Mouse (Mus musculus) hindbrain, embryonic 12.5 days (tissue): ENCODE data around the gene Vpreb3. TPM values are rescaled to one million over a fixed set of nuclear protein-coding genes. Genes with fewer than 3 reads are reported as not detected.

Experiments
- ATAC-seq: fragments of 200-750 bp; cut with Nextera tagmentation; 2 replicates; pipeline ENCODE4 v1.8.0; 2017; ENCODE audit warnings: moderate TSS enrichment; ENCODE audit not compliant: low FRiP score
- H3K27ac ChIP-seq: fragments of 300-500 bp; sonication (generic); 2 replicates; pipeline ENCODE4 v1.5.1; 2016; ENCODE audit warnings: mild to moderate bottlenecking
- H3K27me3 ChIP-seq: fragments of 300-500 bp; sonication (generic); 2 replicates; pipeline ENCODE4 v1.6.1; 2016; ENCODE audit warnings: mild to moderate bottlenecking
- H3K36me3 ChIP-seq: fragments of 300-500 bp; sonication (generic); 2 replicates; pipeline ENCODE4 v1.6.1; 2016; ENCODE audit warnings: mild to moderate bottlenecking
- H3K4me1 ChIP-seq: fragments of 300-500 bp; sonication (generic); 2 replicates; pipeline ENCODE4 v1.6.1; 2016
- H3K4me2 ChIP-seq: fragments of 300-500 bp; sonication (generic); replicated peaks from 2 replicates; pipeline ENCODE4 v1.6.1; 2016; ENCODE audit warnings: mild to moderate bottlenecking
- H3K4me3 ChIP-seq: fragments of 300-500 bp; sonication (generic); 2 replicates; pipeline ENCODE4 v1.5.1; 2016; ENCODE audit warnings: mild to moderate bottlenecking
- H3K9ac ChIP-seq: fragments of 300-500 bp; sonication (generic); 2 replicates; pipeline ENCODE4 v1.6.1; 2016; ENCODE audit warnings: mild to moderate bottlenecking, moderate library complexity
- H3K9me3 ChIP-seq: fragments of 300-500 bp; sonication (generic); replicated peaks from 2 replicates; pipeline ENCODE4 v1.6.1; 2016; ENCODE audit warnings: mild to moderate bottlenecking
- WGBS: fragments of 180-500 bp; shearing (Covaris S2); methylation state at CpG from one replicate; pipeline ENCODE4 v1.1.7; 2016; 5-methylcytosine and 5-hydroxymethylcytosine counted together
- polyA plus RNA-seq: library from polyadenylated mRNA; unstranded; fragments of >200 nt; fragmentation: Nextera tagmentation; extraction: Ambion mirVana; gene quantifications from 2 replicates; pipeline ENCODE4 v1.2.1, GENCODE M21; 2016

Gene Vpreb3
- polyA plus RNA-seq, 1 experiment from 2014 or later = 0.98 TPM

GRCm38 (mm10) chr10:75949053-75950045 is 6.5 kb downstream of the Vpreb3 start:
- peaks cover 32% of the 10 kb centered on the region for H3K27me3 ChIP-seq

GRCm38 (mm10) chr10:75950791-75951210 is 7.9 kb downstream of the Vpreb3 start:
- H3K27me3 ChIP-seq = peaks cover 35% of the 10 kb centered on the region

More at GRCm38 (mm10) chr10:75949053-75950045, 6.5 kb downstream of the Vpreb3 start:
- no peaks in the 10 kb centered on the region for H3K9me3 ChIP-seq
- H3K36me3 ChIP-seq = no peaks in the 10 kb centered on the region
- no peak overlapping the region for H3K9ac ChIP-seq
- no peak overlapping the region for H3K4me2 ChIP-seq
- no peak overlapping the region for H3K4me3 ChIP-seq
- H3K4me1 ChIP-seq = peaks cover 11% of the 10 kb centered on the region
- WGBS = 81% methylated on average over 22 of the region's 22 CpGs
- ATAC-seq = no peak
- H3K27ac ChIP-seq = no peak overlapping the region

GRCm38 (mm10) chr10:75951424-75952050 is 8.7 kb downstream of the Vpreb3 start:
- Histone ChIP-seq H3K27ac (no peak overlapping the region), H3K4me1 (peaks cover 10% of the 10 kb centered on the region), H3K4me3 (peak overlapping the region; percentile 38), H3K9ac (peak overlapping the region; percentile 63), H3K9me3 (no peaks in the 10 kb centered on the region), H3K4me2 (peak overlapping the region; percentile 79), H3K27me3 (peaks cover 35% of the 10 kb centered on the region), H3K36me3 (no peaks in the 10 kb centered on the region)
- WGBS = 5% methylated on average over 13 of the region's 13 CpGs
- ATAC-seq = no peak

More at GRCm38 (mm10) chr10:75950791-75951210, 7.9 kb downstream of the Vpreb3 start:
- H3K27ac ChIP-seq = no peak overlapping the region
- H3K4me1 ChIP-seq = peaks cover 10% of the 10 kb centered on the region
- peak overlapping the region; percentile 38 for H3K4me3 ChIP-seq
- H3K36me3 ChIP-seq = no peaks in the 10 kb centered on the region
- peak overlapping the region; percentile 79 for H3K4me2 ChIP-seq
- H3K9me3 ChIP-seq = no peaks in the 10 kb centered on the region
- whole genome bisulfite sequencing = 3% methylated on average over 23 of the region's 23 CpGs
- ATAC-seq = peak; percentile 61
- H3K9ac ChIP-seq = peak overlapping the region; percentile 63

GRCm38 (mm10) chr10:75954381-75954811 is 11.5 kb downstream of the Vpreb3 start, which contains the start of gene Gm5134:
Gene Gm5134 (plus strand): TSS chr10:75954514.
- no peak for ATAC-seq
- H3K9me3 ChIP-seq = no peaks in the 10 kb centered on the region
- no peak within 1 kb of the TSS for H3K9ac ChIP-seq
- no peaks in the 10 kb centered on the region for H3K36me3 ChIP-seq
- 32% methylated on average over 20 of the region's 20 CpGs for WGBS
- peak within 1 kb of the TSS; percentile 42 for H3K4me2 ChIP-seq
- peak within 1 kb of the TSS; percentile 11; the same call in 1 of the 2 replicates for H3K4me3 ChIP-seq
- H3K4me1 ChIP-seq = peaks cover 10% of the 10 kb centered on the region
- H3K27ac ChIP-seq = no peak within 1 kb of the TSS
- H3K27me3 ChIP-seq = peaks cover 28% of the 10 kb centered on the region

- Histone ChIP-seq H3K4me2 (no peak overlapping the region), H3K4me1 (0 out of 2 replicates have a peak, but pooled peaks cover 2% of the 10 kb centered on the region), H3K9ac (no peak overlapping the region), H3K36me3 (no peaks in the 10 kb centered on the region), H3K27ac (no peak overlapping the region), H3K9me3 (no peaks in the 10 kb centered on the region), H3K4me3 (no peak overlapping the region), H3K27me3 (no peaks in the 10 kb centered on the region)
- WGBS = 89% methylated on average over 10 of the region's 10 CpGs
- ATAC-seq = no peak
These were observed 31.0 kb downstream of the Vpreb3 start for GRCm38 (mm10) chr10:75973846-75974245.

GRCm38 (mm10) chr10:75975216-75975615 is 32.4 kb downstream of the Vpreb3 start:
- no peak for ATAC-seq
- WGBS = 78% methylated on average over 5 of the region's 5 CpGs
- no peak overlapping the region for H3K4me3 ChIP-seq

GRCm38 (mm10) chr10:75978119-75978834 is 35.4 kb downstream of the Vpreb3 start:
- WGBS = 47% methylated on average over 10 of the region's 10 CpGs
- ATAC-seq = no peak
- no peaks in the 10 kb centered on the region for H3K27me3 ChIP-seq

More at GRCm38 (mm10) chr10:75975216-75975615, 32.4 kb downstream of the Vpreb3 start:
- H3K27me3 ChIP-seq = no peaks in the 10 kb centered on the region
- no peak overlapping the region for H3K27ac ChIP-seq
- 0 out of 2 replicates have a peak, but pooled peaks cover 2% of the 10 kb centered on the region for H3K4me1 ChIP-seq
- H3K9ac ChIP-seq = no peak overlapping the region
- no peak overlapping the region for H3K4me2 ChIP-seq
- no peaks in the 10 kb centered on the region for H3K36me3 ChIP-seq
- H3K9me3 ChIP-seq = no peaks in the 10 kb centered on the region

GRCm38 (mm10) chr10:75978835-75979157 is 35.9 kb downstream of the Vpreb3 start:
- Histone ChIP-seq H3K4me1 (0 out of 2 replicates have a peak, but pooled peaks cover 2% of the 10 kb centered on the region), H3K27me3 (no peaks in the 10 kb centered on the region), H3K27ac (no peak overlapping the region), H3K36me3 (no peaks in the 10 kb centered on the region), H3K9me3 (no peaks in the 10 kb centered on the region), H3K4me2 (no peak overlapping the region), H3K4me3 (no peak overlapping the region), H3K9ac (no peak overlapping the region)
- 80% methylated on average over 5 of the region's 5 CpGs for WGBS
- ATAC-seq = no peak

More at GRCm38 (mm10) chr10:75978119-75978834, 35.4 kb downstream of the Vpreb3 start:
- no peak overlapping the region for H3K9ac ChIP-seq
- H3K27ac ChIP-seq = no peak overlapping the region
- H3K36me3 ChIP-seq = no peaks in the 10 kb centered on the region
- H3K4me3 ChIP-seq = no peak overlapping the region
- 0 out of 2 replicates have a peak, but pooled peaks cover 2% of the 10 kb centered on the region for H3K4me1 ChIP-seq
- H3K4me2 ChIP-seq = no peak overlapping the region
- H3K9me3 ChIP-seq = no peaks in the 10 kb centered on the region

GRCm38 (mm10) chr10:75979432-75979831 is 36.6 kb downstream of the Vpreb3 start:
- WGBS = 95% methylated on average over 3 of the region's 3 CpGs
- ATAC-seq = no peak
- H3K27ac ChIP-seq = no peak overlapping the region
- H3K9me3 ChIP-seq = no peaks in the 10 kb centered on the region
- H3K4me1 ChIP-seq = 0 out of 2 replicates have a peak, but pooled peaks cover 2% of the 10 kb centered on the region
- H3K36me3 ChIP-seq = no peaks in the 10 kb centered on the region
- H3K9ac ChIP-seq = no peak overlapping the region
- H3K27me3 ChIP-seq = no peaks in the 10 kb centered on the region
- no peak overlapping the region for H3K4me2 ChIP-seq
- no peak overlapping the region for H3K4me3 ChIP-seq

GRCm38 (mm10) chr10:75990430-75991042 is 47.7 kb downstream of the Vpreb3 start:
- Histone ChIP-seq H3K9ac (no peak overlapping the region), H3K27me3 (no peaks in the 10 kb centered on the region), H3K4me2 (no peak overlapping the region), H3K9me3 (no peaks in the 10 kb centered on the region), H3K4me3 (no peak overlapping the region), H3K36me3 (no peaks in the 10 kb centered on the region), H3K4me1 (no peaks in the 10 kb centered on the region), H3K27ac (no peak overlapping the region)
- ATAC-seq = no peak
- 73% methylated on average over 4 of the region's 4 CpGs for WGBS

- Histone ChIP-seq H3K4me2 (no peak overlapping the region), H3K4me3 (no peak overlapping the region), H3K27me3 (no peaks in the 10 kb centered on the region), H3K9me3 (no peaks in the 10 kb centered on the region), H3K9ac (no peak overlapping the region), H3K4me1 (no peaks in the 10 kb centered on the region), H3K27ac (no peak overlapping the region), H3K36me3 (no peaks in the 10 kb centered on the region)
- WGBS = 91% methylated on average over 15 of the region's 15 CpGs
- no peak for ATAC-seq
These were observed 50.9 kb downstream of the Vpreb3 start for GRCm38 (mm10) chr10:75993616-75994240.
